Mouse (Mus musculus): ENCODE data around the gene Myo1a.

The Myo1a gene

GRCm38 (mm10) chr10:127728437-127728836 is 23.5 kb downstream of the Myo1a start:
- DNase-seq (ENCODE audit: low spot score in 2 of 2), result no peak

DNA sequence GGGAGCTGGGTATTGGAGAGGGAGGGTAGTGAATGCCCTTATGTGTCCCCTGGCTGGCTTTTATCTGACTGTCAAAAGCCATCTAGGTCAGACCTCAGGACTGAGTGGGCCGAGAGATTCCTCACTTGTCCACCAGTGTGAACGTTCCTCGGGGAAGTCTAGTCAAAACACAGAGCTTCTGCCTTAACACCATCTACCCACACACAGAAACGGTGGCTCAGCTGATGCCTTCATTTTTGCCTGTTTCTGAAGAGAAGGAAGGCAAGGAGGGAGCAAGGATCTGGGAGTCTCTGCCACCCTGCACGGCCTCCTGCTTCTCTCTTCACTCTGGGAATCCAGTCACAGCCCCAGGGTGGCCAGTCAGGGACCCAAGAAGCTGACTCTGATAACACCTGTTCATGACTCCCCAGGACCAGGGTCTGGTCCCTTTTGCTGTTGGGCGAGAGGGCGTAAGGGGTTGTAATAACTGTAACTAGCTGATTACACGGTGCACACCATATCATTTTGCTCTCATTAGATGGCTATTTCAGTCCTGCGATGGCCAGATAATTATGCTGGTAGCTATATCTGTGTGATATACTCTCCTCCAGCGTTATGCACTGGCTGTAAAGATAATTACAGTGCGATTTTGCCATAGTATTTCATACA is 25.4 kb downstream of the Myo1a start:
- no peak for DNase-seq (ENCODE audit: low spot score in 2 of 2)

GRCm38 (mm10) chr10:127730933-127731310 is 26.0 kb downstream of the Myo1a start:
- DNase-seq (ENCODE audit: low spot score in 2 of 2), result no peak

GRCm38 (mm10) chr10:127731397-127731796 is 26.4 kb downstream of the Myo1a start:
- no peak for DNase-seq (ENCODE audit: low spot score in 2 of 2)

GRCm38 (mm10) chr10:127734434-127734833 is 29.5 kb downstream of the Myo1a start:
- no peak for DNase-seq (ENCODE audit: low spot score in 2 of 2)

DNA sequence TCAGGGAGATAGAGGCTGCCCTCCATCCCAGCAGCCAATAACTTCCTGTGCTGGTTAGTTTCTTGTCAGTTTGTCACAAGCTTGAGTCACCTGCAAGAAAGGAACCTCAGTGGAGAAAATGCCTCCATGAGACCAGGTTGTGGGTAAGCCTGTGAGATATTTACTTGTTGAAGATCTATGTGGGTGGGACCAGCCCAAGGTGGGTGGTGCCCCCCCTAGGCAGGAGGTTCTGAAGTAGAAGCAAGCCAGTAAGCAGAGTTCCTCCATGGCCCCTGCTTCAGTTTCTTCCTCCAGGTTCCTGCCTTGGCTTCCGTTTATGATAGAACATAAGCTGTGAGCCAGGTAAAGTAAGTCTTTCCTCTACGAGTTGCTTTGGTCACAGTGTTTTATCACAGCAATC is 31.3 kb downstream of the Myo1a start:
- DNase-seq (ENCODE audit: low spot score in 2 of 2), result no peak

DNA sequence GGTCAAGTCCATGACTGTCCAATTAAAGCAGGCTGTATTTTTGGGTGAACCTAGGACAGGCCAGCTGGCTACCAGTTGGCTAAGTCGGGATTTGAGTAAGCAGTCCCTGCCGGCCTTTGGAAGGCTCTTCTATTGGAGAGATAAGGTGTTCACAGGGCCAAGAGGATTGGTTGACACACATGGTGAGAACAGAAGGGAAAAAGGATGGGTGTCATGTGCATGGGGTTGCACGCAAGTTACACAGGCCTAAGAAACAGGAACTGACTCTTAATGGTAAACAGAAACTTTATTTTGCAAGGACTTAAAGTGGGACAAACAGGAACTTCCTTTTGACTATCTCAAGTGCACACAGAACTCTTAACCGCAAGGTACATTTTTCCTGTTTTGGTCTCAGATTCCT is 31.9 kb downstream of the Myo1a start:
- no peak for DNase-seq (ENCODE audit: low spot score in 2 of 2)

- no peak for DNase-seq (ENCODE audit: low spot score in 2 of 2)
These were observed 32.6 kb downstream of the Myo1a start for GRCm38 (mm10) chr10:127737552-127737951.

DNA sequence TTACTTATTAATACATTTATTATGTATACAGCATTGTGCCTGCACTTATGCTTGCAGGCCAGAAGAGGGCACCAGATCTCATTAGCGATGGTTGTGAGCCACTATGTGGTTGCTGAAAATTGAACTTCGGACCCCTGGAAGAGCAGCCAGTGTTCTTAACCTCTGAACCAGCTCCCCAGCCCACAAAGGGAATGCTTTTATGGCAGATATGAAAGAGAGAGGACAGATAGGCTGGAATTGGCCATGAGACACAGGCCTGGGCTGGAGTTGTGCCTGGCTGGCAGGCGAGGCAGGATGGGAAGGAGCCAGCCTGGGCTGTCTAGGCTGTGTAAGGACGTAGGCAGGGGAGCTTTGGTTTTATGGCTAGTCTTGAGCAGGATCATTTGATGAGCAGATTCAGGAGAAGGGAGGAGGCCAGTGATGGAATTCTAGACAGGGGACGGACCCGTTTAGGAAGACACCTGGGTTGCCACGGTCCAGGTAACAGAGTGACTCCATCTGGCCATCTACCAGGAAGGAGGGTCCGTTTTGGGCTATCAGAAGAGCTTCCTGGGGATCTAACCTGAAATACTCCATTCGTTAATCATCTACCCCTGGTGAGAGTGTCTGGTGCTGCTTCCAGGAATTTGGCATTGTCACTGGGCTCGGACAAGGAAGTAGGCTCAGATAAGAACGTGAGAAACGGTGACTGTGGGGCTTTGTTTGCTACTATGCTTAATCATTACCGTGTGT is 33.3 kb downstream of the Myo1a start:
- no peak for DNase-seq (ENCODE audit: low spot score in 2 of 2)

- peak; percentile 81 to 85 for DNase-seq (ENCODE audit: low spot score in 2 of 2)
These were observed 34.2 kb downstream of the Myo1a start, which contains the start of gene Zbtb39 for GRCm38 (mm10) chr10:127739083-127739660. TSS of gene Zbtb39 (plus strand) at chr10:127739538.

GRCm38 (mm10) chr10:127739661-127740161 is 34.7 kb downstream of the Myo1a start:
- DNase-seq (ENCODE audit: low spot score in 2 of 2), result peak in 1 of 2 experiments; percentile 32

DNA sequence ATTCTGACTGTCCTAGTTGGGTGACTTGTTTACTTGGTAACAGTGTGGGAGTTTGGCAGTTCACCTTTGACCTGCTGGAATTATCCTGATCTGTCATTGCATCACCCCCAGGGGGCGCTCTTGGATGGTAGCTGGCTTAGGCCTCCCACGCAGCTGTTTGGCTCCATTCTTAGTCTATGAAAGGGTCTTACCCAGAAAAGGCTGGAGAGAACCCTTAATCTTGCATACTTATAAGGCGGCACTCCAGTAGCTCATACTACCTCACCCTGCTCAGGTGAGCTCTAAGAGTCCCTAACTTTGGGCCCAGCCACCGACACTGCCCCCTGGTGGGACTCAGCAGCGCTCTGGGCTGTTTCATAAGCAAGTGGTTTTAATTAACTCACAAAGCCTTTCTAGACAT is 39.7 kb downstream of the Myo1a start:
- DNase-seq (ENCODE audit: low spot score in 2 of 2), result no peak

DNA sequence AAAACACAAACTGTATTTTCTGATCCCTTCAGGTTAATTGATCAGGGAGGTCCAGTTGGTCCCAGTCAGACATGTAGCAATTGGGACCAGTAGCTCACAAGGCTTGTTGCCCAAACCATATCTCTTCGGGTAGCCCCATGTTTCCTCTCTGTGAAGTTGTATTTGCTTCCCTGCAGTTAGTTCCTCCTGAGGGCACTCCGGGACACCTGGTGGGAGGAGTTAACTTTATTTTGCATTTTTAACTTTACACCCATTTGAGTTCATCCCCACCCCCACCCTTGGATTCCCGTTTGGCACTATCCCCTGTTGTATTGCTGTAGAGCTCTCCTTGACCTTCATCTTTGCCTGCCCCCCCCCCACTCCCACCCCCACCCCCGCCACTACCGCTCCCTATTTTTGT is 40.9 kb downstream of the Myo1a start:
- no peak for DNase-seq (ENCODE audit: low spot score in 2 of 2)

DNA sequence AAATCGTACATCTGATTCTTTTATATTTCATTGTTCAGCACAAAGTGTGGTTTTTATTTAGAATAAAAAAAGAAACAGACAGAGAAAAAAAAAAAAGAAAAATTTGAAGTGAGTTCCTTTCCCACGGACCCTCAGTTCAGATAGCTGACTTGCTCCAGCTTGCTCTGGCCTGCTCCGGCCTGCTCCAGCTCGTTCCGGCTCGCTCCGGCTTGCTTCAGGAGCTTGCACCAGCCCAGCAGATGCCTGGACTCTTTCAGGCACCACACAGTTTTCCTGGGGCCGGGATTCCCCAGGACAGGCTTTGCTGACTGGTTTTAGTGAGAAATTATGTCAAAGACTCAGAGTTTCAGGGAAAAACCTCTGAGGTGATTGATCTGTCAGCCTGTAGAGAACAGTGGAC is 42.3 kb downstream of the Myo1a start:
- no peak for DNase-seq (ENCODE audit: low spot score in 2 of 2)

GRCm38 (mm10) chr10:127748847-127749612 is 44.1 kb downstream of the Myo1a start:
- peak in 1 of 2 experiments; percentile 43 for DNase-seq (ENCODE audit: low spot score in 2 of 2)

GRCm38 (mm10) chr10:127750136-127750777 is 45.3 kb downstream of the Myo1a start:
- DNase-seq (ENCODE audit: low spot score in 2 of 2), result no peak

DNA sequence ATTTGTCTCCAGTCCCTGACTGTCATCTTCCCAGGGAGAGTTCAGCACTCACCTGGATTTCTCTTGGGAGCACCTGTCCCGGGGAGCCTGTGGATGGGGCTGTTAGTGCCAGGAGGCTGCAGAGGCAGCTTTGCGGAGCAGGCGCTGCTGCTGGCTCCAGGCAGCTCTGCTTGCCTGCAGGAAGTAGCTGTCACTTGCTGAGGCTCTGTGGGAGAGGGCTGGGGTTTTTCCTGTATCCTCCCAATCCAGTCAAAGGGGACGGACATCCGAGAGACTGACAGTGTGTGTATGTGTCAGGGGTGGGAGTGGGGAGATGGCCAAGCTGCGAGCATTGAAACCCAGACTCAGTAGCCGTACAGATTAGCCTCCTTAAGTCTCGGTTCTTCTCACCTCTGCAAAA is 46.6 kb downstream of the Myo1a start, which contains the start of gene Gpr182:
Gene Gpr182 (minus strand): TSS at position 185 of the 400 bp plus-strand sequence.
- DNase-seq (ENCODE audit: low spot score in 2 of 2), result no peak

DNA sequence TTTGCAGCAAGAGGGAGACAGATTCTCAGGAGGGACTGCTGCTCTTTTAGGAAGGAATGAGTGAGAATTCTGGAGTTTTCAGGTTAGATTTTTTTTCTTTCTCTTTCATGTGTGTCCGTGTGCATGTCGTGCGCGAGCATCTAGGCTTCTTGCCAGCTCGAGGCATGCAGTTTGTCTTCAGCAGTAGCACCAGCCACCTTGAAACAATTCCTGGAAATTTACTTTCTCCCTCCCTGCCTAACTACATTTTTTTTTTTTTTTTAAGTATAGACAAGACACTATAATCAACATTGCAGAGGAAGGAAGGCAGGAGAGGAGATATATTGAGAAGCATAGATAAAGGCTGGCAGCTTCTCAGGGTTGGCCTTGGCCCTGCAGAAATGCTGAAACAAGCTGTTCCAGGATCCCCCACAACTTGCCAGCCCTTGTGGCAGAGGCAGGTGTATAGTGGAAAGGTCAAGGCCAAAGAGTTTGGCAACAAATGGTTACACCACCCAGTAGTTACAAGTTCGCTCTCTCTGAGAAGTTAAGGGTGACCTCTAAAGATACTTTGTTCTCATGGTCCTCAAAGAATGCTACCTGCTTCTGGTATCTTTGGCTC is 49.7 kb downstream of the Myo1a start:
- DNase-seq (ENCODE audit: low spot score in 2 of 2), result peak in 1 of 2 experiments; percentile 47

DNA sequence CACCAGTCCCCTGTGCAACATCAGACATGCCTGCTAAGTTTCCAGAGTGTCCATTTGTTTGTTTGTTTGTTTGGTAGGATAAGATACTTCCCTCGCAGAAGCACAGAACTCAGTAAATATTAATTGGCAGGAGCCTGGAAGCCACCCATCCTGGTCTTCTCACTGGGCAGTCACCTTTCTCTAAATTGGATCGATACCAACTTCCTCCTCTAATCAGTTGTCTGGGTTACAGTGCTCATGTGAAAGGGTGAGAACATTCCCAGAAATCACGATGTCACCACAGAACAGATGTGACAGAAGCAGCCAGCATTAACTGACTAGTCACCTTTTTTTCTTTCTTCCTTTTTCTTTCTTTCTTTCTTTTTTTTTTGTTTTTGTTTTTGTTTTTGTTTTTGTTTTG is 50.3 kb downstream of the Myo1a start:
- DNase-seq (ENCODE audit: low spot score in 2 of 2), result peak in 1 of 2 experiments; percentile 3

DNA sequence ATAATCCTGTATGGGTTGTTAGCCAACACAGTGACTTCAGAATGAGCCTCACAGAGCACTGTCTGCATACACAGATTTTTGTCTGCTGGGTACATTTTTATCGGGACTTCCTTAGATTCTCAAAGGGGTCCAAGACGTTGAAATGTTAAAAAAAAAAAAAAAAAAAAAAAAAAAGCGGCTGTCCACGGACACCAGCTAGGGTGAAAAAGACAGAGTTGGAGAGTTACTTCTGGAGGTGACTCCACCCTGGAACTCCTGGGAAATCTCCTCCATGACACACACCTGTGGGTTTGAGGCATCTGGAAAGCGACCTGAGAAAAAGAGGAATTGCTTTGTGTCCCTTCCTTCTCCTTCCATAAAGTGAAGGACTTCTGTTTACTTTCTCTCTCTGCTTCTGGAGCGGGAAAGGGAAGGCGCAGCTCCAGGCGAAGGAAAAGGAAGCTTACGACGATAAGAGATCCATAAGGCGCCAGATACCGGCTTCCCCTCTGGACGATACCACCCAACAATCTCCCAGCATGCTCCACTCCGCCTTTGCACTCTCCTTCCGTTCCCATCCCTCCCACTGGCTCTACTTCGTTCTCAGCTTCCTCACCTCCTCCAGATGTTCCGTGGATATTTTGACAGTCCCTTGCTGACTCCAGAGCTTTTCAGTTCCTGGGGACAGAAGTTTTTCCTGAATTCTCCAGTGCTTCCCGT is 50.9 kb downstream of the Myo1a start:
- DNase-seq (ENCODE audit: low spot score in 2 of 2), result peak; percentile 15 to 50

All from urinary bladder, postnatal 4 days (tissue).